Mouse (Mus musculus) thymus, adult 18-20 months (tissue): ENCODE data around the gene Hist2h4.
"Not testable (repeated sequence)": the region's sequence is repeated elsewhere in the genome, so short reads cannot be mapped to it uniquely, and the experiment has no call there.

Experiments used
- DNase-seq, 2 experiments: peaks; one replicate each; pipeline ENCODE4 v3.0.0; 2022; ENCODE audit warnings: mixed read lengths in 2 of 2

Gene Hist2h4

DNA sequence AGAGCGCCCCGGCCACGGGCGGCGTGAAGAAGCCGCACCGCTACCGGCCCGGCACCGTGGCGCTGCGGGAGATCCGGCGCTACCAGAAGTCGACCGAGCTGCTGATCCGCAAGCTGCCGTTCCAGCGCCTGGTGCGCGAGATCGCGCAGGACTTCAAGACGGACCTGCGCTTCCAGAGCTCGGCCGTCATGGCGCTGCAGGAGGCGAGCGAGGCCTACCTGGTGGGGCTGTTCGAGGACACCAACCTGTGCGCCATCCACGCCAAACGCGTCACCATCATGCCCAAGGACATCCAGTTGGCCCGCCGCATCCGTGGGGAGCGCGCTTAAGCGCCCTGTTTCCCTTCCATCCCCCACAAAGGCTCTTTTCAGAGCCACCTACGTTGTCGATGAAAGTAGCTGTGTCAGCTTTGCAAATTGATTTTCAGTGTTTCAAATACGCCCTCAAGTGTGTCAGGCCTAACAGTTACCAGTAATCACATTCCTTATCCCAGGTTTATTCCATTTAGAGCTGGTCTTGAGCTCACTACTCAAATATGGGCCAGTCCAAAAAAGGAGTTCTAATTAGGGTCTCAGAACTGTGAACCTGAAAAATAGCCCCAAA lies 5.8 kb upstream of the Hist2h4 start:
- DNase-seq, result peak in 1 of 2 experiments; percentile 52

DNA sequence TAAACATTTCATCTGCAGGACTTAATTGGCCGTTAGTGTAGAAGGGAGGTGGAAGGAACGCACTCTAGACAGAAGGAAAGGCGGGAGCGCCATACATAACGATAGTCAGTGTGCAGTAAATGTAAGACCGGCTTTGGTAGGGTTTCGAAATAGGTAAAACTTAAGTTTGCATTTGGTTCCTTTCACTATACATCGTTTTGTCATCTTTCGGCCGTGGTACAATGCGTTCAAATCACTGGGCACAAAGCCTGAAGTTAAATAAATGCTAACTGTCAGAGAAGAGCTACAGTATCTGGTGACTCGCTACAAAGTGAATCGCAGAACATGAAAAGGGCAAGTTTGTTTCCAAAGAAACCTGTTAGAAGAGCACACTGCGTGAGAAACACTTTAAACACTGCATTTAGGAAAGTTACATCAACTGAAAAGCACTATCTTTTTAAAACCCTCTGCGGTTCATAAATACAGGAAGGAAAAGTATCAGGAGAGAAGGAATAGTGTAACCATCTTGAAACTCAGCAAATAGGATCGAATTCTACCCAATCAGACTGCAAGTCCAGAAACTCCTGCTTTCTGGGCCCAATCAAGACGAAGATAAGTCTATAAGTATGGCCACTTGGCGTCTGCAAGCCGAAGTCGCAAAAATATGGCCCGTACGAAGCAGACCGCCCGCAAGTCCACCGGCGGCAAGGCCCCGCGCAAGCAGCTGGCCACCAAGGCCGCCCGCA lies 5.1 kb upstream of the Hist2h4 start, which contains the start of gene Hist2h3b:
TSS of gene Hist2h3b (plus strand) at position 604 of the 725 bp plus-strand sequence.
- peak; percentile 57 to 74 for DNase-seq

DNA sequence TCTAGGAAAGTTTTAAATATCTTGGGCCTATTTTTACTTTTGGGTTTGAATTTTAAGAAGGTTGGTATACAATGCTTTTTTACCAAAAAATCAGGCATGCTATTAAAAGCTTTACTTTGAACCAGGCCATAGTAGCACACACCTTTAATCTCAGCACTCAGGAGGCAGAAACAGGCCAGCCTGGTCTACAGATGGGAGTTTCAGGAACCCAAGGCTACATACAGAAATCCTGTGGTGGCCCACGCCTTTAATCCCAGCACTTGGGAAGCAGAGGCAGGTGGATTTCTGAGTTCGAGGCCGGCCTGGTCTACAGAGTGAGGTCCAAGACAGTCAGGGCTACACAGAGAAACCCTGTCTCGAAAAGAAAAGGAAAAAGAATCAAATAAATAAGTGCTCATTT lies 4.4 kb upstream of the Hist2h4 start:
- no peak for DNase-seq

DNA sequence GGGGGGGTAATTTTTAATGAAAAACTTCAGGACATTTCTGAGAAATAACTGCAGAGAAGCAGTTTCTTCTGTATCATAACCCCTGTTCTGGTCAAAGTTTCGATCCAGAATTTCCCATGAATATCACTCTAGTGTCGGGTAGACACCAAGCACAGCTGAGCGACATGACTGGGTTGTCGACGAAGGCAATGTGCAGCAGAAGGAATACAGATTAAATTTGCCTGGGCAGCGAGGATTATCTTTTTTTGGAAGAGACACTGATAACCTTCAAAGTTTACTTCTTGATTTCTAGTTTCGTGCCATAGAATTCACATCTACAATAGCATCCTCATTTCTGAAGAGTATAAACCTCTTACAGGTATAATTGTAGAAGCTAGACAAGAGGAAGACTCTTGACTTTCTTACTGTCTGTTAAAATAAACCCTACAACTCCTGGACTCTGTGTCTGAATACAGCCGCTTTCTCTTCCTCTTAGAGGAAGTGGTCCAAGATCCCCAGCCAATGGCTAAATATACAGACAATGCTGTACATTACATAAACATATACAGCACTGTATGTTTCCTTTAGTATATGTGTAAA lies 3.1 kb upstream of the Hist2h4 start:
- no peak for DNase-seq

DNA sequence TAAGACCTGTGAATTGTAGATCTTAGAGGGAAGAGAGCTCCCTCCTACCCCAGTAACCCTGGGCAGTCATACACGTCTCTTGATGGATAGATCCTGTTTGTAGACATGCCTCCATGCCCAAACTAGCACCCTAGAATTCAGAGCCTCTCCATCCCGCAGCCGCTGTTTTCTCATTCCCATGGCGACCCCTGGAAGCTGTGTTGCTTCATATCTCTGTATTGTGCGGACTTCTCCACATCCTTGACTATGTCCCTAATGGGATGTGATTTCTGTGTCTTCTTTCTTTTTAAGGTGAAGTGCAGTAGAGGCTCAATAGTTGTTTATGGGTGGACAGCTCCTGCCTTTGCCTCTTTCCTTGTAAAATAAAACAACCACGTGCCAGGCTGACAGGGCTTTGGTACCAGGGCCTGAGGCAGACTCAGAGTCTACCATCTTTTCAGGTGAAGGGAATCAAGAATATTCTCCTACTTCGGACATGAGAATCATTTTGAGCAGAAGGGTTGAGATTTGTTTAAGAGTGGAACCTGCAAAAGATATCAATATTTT lies 1.4 kb upstream of the Hist2h4 start:
- DNase-seq, result no peak

DNA sequence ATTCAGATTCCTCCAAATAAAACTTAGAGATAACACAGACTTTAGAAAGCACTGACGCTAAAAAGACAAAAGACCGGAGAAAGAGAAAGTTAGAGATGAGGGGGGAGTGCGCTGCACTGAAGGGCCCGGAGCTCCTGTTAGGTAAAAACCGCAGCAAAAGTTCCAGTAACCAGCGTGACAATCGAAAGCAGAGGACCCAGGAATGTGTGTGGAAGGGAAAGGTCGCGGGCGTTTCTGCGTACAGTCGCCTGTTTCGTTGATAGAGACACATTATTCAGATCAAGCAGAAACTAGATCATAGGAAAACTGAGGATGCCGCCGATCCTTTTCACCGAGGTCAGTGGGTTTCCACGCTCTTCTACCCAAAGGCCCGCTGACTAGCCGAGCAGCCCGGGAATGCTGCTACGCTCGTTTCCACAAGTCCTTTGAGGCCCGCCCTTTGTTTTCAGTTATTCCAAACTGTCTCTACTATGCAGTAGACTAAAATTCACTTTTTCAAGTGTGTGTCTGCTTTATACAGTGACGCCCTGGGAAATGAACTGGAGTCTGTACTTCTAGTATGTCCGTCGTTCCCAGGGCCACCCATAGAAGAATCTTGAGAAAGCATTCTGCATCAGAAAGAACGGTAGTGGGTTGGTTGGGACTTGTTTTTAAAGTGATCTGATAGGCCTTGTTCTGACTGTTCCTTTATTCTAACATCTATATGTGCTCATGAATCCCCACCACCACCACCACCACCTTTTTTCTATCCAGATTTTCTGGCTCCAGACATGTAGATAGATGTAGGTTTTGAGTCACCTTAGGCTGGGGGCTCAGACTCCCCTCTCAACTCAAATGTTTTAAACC lies 670 bp upstream of the Hist2h4 start:
- DNase-seq, result peak in 1 of 2 experiments; percentile 55

DNA sequence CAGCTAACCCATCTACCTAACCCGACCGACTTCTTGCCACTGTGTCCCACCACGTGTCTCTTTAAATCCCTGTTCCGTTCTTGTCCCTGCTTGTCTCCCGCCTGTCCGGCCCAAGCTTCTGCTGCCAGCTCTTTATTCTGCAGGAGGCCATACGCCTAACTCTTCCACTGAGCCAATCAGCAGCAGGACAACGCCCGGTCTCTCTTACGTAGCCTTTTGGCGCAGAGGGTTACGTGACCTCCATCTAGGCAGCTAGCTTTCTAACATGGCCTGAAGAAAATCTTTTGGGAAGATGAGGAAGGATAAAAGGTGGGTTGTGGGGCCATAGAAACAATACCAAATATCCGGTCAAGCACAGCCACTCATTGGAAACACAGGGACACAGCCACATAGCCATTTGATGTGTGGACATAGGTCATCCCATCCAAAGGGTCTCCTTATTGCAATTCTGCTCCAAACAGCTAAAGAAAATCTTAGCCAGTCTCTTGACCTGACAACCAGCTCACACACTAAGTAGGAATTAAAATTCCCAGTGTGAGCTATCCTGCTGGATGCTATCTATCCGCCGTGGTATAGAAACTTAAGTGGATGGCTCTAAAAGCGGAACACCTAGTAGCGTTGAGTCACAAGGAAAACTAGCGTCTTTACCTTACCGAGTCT lies 765 bp downstream of the Hist2h4 start:
- peak; percentile 46 to 66 for DNase-seq

DNA sequence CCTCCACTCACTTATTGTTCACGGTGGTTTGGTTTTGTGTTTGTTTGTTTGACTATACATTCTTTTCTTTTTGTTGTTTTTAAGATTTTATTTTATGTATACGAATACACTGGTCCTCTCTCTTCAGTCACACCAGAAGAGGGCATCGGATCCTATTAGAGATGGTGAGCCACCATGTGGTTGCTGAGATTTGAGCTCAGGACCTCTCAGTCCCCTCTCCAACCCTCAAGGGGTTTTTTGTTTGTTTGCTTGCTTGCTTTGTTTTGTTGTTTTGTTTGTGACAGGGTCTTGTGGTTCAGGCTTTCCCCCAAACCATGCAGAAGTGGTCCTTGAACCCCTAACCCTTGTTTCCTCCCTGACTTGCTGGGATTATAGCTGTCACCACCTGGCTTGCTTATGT lies 1.5 kb downstream of the Hist2h4 start:
- DNase-seq, result no peak

DNA sequence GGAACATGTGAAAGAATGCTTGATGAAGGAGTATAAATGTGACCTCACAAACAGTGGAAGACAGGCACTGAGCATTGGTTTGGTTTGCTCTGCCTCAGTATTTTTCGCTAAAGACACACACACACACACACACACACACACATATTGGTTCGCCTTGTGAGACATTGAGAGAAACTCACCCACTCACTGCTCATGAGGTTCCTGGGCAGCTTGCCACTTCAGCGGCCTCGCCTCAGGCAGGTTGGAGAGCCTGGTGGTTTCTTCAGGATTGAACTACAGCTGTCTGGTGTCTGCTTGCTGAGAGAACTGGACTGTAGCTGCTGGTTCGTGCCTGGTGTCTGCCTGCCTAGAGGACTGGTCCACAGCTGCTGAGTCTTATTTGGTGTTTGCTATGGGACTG lies 2.9 kb downstream of the Hist2h4 start:
- no peak for DNase-seq

DNA sequence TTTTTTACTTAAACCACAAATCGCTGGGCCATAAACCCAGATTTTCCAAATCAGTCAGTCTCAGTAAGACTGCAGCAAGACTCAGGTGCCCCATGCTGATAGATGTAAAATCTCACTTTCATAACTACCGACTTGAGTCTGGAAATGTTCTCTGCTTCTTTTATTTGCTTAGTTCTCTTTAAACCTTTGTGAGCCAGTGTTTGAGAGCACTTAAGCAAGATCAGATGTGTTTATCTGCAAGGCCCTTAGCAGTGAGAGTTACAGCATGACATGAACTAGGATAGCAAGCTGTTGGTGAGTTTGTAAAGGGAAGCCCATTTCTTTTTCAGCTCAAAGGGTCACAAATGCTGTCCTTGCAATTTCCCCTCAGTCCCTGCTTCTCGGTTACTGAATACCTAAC lies 5.9 kb downstream of the Hist2h4 start:
- DNase-seq, result no peak

DNA sequence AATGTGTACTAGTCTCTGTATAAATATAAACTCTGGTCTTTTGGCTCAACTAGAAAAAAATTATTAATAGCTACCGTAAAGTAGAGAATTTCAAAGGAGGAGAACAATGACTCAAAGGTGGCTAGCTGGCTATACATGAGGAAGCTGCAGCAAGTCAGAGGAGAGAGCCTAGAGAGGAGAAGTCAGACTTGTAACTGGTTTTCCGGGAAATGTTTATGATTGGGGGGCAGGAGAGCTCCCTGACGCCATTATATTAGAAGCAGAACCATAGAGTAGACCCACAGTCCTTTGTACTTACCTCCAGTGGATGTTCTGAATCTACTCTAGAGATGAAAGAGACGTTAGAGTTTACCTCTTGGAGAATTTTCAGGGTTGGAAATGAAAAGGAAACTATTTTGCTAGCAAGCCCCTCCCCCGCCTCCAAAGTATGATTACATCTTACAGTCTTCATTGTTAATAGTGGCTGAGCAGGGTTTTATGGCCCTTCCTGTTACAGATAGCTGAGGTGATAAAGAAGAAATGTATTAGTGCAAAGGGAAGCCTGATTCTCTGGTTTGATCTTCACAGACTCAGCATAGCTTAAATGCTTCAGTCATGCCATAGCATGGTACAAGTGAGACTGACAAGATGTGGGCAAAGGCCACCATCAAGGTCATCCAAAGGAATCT lies 7.1 kb downstream of the Hist2h4 start:
- DNase-seq, result no peak

DNA sequence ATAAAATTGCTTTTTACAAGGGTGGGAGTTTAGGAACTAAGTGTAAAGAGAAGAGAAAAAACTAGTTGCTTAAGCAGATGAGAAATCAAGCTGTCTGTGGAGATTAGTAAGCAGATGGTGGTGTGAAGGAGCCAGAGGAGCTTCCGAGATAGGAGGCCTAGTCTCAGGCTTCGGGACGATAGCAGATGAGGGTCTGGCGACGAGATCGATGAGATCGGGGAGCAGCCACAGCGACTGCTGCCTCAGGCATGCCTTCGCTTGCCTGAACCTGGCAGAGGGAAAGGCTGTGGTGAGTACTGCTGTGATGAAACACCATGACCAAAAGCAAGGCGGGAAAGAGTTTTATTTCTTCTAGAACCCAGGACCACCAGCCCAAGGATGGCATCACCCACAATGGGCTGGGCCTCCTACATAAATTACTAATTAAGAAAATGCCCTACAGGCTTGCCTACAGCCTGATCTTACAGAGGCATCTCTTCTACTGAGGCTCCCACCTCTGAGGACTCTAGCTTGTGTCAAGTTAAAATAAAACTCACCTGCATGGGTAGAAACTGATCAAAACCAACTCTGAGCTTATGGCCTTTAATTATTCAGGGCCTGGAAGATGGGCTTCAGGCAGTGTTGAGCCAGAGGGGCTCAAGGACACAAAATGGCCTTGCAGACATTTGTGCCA lies 8.3 kb downstream of the Hist2h4 start:
- DNase-seq, result no peak

DNA sequence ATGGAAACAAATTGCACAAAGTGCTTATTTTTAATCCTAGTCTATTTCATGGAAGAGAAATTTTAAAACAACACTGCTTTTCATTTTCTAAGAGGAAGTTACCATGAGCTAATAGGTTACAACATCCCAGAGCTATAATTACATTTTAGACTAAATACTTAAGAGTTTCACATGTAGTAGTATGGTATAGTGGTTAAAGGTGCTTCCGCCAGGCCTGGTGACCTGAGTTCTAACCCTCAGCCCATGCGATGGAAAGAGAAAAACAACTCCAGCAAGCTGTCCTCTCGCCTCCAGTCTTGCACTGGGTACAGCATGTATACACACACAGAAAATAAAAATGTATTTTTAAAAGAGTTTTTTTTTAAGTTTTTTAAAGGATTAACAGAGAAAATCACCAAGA lies 11.3 kb downstream of the Hist2h4 start:
- DNase-seq, result no peak

DNA sequence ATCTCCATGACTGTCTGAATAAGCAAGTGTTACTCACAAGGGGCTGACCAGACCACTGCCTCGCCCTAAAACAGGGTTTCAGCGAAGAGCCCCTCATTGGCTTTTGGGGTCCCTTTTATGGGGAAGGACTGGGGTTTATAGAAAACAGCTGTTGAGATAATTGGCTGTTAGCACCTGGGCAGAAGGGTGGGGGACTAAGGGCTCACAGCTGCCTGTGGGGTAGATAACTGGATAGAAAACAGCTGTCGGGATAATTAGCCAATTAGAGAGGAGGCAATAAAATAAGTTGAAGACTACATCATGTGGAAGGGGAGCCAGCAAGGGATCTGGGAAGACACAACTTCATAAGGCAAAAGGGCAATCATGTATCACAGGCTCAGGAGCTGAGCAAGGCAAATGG lies 12.2 kb downstream of the Hist2h4 start:
- DNase-seq, result no peak

DNA sequence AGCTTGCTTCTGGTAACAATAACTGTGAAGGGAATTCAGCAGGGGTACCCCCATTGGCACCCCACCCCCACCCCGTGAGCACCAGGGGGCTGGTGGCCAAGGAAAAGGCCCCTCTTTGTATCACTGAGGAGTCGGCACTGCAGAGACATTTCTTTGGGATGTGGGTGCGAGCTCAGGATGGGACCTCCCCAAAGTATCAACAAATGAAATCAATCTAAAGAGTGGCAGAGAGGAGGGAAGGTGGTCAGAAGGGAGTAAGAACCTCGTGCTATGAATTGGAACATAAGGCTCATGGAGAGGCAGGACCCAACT lies 14.1 kb downstream of the Hist2h4 start:
- DNase-seq, result no peak

DNA sequence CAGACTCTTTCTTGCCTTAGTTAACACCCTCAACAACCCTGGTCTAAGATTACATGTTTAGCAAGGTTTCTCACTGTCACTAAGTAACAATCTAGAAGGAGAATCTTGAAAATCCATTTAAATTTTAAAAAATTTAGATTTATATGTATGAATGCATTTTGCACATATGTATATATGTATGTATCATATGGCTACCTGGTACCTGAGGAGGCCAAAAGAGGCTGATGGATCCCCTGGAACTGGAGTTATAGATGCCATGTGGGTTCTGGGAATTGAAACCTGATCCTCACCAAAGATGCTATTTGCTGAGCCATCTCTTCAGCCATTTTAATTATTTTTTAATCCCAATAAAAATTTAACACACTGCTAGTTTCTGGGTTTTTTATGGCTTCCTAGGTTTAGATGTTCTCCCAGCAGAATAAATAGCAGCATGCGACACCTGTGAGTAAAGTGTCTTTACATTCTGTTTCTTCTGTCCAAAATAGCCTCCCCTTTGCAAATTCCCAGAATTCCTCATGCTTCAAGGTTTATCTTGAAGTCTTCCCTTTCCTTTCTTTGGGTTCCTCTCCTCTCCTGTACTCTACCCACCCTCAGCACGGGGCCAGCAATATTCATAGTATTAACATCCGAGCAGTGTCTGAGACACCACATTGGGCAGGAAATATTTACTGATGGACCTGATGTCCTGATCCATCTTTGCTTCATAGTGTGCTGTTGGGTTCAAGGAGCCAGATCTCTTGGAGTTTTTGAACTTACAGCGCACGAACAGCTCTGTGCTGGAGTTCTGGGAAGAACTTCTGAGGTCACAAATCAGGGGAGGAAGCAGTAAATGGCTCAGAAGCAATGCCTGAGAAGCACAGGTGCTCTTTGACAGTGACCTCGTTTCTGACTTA lies 14.7 kb downstream of the Hist2h4 start:
- no peak for DNase-seq

DNA sequence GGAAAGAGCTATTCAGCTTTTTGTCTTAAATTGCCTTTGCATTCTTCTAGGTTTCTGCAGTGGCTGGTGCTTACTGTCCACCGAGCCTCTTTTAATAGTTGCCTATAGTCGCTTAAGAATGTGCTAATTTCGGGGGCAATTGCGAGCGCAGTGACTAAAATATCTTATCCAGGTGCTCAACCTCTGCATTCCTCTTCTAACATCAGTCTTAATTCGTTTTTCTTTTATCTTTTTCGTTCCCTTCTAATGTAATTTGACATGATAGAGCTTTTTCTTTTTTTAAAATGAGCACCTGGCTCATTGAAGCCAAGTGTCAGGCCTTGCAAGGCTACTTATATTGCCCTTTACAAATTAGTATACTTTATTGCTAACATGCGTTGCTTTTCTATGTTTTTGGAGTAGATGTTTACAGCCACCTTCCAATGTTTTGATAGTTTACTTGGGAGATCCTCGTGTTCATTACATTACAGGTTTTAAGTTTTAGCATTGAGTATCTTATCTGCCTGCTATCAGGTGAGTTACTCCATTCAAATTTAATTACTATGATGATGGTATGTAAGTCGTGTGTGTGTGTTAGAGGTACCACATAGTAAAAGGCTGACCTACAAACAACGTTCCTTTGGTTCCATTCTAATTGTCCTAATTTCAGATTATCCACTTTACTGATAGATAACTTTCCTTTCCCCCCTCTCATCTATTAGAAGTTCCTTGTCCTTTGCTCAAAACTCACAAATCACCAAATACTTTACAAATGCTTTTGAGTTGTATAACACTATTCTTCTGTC lies 15.6 kb downstream of the Hist2h4 start:
- no peak for DNase-seq

DNA sequence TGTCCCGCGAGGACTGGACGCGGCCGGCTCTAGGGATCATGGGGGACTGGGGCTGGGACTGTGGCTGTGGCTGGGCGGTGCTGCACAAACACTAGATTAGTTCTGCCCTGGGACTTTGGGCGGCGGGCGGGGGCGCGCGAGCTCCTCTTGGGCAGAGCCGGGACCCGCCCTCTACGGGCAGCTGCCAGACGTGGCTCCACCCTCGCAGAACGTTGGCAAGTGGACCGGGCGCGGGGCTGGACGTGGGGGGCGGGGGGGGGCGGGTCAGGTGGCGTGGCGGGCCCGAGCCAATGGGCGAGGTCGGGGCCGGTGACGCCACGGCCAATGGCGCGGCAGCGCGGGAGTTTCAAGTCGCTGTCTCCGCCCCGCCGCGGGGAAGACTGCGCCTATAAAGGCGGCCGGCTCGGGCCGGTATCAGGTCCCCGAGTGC lies 16.7 kb downstream of the Hist2h4 start, which contains the start of gene Hist2h3c1:
TSS of gene Hist2h3c1 (plus strand) at position 259 of the 430 bp plus-strand sequence.
- DNase-seq, result not testable (repeated sequence)

DNA sequence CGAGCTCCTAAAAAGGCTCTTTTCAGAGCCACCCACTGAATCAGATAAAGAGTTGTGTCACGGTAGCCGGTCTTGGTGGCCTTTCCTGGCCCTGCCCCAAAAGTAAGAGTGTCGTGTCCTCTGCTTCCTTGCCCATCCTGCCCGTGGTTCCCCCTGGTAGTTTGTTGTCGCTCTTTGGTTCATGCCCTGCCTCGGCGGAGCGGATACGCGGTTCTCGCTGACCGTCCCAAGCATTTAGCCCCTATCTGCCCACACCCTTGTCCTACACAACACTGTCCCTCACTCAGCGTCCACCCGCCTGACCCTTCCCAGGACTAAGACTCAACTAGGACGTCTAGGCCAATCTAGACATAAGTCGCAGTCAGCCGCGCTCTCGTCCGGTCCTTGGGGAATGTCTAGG lies 17.1 kb downstream of the Hist2h4 start:
- not testable (repeated sequence) for DNase-seq
